Mouse (Mus musculus) megakaryocyte, adult 5-6 weeks (primary cell): ENCODE results near the gene Fyn. TPM values are rescaled to one million over a fixed set of nuclear protein-coding genes. Genes with fewer than 3 reads are reported as not detected.

Experiments used
- ATAC-seq: 2 replicates; pipeline ENCODE4 v1.8.0; 2016; ENCODE audit warnings: mild to moderate bottlenecking, inconsistent platforms; ENCODE audit not compliant: poor library complexity, severe bottlenecking
- total RNA-seq, 2 experiments: library from RNA; stranded (forward) in 1 of 2; stranded (reverse) in 1 of 2; fragments of 153-499, 151-499 nt in 1 of 2; fragments of 221-1000, 200-1000 nt in 1 of 2; gene quantifications; 2 replicates each; pipeline versions ENCODE4 v1.2.3 to v1.2.4; 2015 to 2017

The Fyn gene
- total RNA-seq, 2 experiments from 2014 or later: 19.5 to 28.9 TPM

DNA sequence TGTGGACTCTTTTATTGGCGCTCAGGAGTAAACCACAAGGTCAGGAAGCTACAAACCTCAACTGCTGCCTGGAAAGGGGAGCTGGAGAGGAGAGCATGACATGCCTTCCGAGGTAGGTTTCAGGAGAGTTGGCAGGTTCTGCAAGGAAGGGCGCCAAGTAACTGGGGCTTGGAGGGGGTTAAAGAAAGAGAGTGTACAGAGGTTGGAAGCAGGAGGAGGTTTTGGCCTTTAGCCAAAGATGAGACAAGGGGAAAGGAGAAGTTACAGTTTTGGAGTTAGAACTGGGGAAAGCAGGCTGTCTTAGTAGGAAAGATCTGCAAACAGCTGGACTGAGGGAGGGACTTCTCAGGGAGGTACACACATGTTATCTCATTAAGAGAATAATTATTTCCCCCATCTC is 227.2 kb downstream of the Fyn start:
- ATAC-seq: no peak

DNA sequence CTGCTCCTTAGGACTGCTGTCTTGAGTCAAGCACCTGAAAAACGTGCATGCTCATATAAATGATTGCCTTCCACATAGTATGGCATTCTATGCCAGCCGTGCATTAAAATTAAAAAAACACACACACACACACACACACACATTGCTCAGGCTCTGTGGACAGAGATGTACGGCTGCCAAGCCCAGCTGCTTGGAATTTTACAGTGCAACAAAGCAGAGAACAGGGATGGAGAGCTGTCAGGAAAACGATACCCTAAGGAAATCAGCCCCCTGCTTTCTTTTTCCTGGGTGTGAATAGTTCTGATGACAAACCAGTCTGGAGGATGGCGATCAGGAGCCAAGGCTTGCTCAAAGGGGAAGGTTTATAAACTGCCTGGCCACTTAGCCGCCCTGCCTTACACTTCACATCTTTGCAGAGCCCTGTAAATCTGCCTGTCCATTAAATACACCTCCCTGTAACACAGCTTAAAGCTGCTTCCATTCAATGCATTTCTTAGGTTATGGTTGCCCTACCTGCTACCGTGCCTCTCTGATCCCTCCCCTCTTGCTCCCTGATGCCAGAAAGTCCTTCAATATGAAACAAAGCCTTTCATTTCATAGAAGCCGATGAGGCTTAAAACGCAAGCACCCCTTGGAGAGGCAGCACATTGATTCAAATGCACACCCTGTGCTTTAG is 228.6 kb downstream of the Fyn start:
- ATAC-seq: no peak

DNA sequence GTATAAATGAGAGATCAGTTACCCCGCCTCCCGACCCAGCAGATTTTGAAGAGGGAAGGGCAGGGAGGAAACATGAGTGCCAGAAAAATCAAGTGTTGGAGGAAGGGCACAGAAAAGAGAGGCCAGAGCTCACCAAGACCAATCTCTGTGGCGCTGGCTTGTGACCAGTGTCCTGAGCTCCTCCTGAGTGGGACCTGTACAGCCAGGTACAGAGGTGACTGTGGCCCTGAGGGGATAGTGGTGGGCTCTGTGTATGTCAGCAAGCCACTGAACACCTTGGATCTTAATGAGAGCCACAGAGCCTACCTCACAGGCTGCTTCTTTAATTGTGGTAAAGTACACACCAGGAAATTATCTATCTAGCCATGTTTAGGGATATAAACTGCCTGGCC is 229.1 kb downstream of the Fyn start:
- no peak for ATAC-seq

DNA sequence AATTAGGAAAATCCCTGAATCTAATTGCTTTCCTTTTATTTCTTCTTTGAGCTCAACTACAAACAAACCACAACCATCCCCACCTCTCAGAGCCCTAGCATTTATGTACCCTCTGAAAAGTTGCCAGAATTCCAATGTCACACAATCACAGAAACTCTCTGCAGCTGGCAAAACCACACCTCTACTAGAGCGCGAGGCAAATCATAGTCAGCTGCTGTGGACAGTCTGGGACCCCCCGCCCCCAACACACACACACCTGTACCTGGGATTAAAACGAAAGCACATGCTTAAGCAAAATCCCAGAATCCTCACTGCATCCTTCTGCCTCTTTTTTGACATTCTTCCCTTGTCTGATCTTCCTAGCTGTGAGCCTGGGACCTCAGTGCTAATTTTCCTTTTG is 230.9 kb downstream of the Fyn start:
- ATAC-seq: no peak

DNA sequence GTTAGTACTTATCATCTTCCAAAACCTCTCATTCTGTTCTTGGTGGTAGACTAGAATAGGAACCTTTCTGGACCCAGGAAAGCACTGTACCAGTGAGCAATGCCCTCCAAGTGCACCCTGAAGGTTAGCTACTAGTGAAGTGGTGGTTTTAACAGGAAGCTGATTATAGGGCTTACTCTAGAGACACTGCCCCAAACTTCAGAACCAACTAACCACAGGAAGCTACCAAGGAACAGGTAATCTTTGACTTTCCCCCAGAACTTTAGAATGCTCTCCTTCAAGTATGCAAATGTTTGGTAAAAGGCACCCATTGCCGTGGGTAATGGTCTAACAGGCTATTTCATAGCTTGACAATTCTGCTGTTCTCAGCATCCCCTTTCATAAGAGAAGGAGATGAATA is 231.5 kb downstream of the Fyn start:
- peak; percentile 45; the same call in 1 of the 2 replicates for ATAC-seq

DNA sequence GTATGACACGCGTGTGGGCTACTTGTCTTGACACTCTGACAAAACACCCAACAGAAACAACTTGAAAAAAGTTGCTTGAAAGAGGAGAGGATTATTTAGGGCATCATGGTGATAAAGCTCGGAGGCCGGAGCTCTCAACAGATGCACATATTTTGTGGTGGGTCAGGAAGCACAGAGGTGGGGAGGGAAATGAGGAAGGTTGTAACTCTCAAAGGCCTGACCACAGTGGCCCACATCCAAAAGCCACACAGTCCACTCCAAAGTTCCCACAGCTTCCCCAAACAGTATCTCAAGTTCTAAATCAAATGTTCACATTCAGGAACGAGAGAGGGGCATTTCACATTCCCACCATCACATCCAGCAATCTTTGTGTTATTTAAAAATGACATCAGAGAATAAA is 232.4 kb downstream of the Fyn start:
- ATAC-seq: peak; percentile 69

DNA sequence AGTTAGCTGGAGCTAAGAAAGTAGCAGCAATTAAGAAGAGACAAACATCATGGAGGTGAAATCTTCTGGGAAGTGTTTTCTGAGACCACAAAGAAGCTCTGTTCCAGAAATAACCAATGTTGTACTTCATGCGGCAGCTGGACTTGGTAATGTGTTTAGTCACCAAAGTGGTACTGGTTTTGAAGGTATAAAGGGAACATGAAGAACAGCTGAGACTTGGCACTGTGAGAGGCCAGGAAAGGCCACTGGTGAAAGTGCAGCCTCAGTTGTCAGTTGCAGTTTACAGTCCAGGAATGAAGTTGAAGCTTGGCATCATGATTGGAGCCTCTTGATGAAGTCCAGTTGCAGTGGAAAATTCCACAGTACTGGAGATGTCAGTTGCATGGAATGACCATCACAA is 237.8 kb downstream of the Fyn start:
- ATAC-seq: no peak

DNA sequence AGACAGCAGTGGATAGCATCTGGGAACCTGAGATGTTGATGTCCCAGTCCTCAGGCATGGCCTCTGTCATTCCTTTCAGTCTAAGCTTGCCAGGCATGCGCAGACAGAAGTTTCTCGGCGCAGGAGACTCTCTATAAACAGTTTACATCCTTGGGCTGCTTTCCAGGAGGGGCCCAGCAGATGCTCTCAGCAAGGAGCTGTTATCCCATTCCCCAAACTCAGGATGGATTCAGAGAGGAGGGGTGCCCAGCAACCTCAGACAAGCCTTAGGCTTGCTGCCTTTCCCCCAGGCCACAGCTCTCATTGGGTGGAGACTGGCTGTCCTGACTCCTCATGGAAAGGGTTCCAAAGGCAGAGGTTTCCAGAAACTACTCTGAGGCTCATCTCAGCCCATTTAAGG is 242.6 kb downstream of the Fyn start:
- no peak for ATAC-seq

DNA sequence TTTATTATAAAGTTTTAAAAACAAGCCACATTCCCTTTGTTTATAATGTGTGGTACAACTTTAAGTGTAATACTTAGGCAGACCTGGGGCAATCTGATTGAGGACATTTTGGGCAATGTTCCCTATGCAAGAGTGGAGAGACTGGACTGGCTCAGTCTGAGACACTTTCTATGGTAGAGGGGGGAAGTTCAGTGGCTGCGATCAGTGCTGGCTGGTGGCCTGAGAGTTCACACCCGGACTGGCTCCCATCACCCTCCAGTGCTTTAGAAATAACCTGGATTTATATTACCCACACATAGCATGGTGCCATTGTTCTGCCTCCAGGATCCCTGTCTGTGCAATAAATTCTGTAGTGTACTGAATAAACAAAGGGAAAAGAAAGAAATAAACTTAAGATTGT is 243.5 kb downstream of the Fyn start:
- ATAC-seq: no peak

DNA sequence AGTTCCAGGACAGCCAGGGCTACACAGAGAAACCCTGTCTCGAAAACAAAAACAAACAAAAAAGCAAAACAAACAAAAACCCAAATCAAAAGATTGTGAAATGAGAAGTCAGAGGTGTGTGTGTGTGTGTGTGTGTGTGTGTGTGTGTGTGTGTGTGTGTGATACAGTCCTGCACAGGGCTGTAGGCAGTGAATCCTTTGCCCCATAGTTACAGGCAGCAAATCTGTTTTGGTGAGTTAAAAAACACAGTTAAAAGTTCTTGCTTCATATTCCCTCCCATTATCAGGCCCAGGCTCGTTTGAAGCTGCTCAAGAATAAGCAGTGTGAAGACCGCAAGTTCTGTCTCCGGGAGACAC is 244.0 kb downstream of the Fyn start, which contains the start of gene Traf3ip2:
Gene Traf3ip2, plus strand, starts transcription at position 302 of the 356 bp plus-strand sequence.
- no peak for ATAC-seq

DNA sequence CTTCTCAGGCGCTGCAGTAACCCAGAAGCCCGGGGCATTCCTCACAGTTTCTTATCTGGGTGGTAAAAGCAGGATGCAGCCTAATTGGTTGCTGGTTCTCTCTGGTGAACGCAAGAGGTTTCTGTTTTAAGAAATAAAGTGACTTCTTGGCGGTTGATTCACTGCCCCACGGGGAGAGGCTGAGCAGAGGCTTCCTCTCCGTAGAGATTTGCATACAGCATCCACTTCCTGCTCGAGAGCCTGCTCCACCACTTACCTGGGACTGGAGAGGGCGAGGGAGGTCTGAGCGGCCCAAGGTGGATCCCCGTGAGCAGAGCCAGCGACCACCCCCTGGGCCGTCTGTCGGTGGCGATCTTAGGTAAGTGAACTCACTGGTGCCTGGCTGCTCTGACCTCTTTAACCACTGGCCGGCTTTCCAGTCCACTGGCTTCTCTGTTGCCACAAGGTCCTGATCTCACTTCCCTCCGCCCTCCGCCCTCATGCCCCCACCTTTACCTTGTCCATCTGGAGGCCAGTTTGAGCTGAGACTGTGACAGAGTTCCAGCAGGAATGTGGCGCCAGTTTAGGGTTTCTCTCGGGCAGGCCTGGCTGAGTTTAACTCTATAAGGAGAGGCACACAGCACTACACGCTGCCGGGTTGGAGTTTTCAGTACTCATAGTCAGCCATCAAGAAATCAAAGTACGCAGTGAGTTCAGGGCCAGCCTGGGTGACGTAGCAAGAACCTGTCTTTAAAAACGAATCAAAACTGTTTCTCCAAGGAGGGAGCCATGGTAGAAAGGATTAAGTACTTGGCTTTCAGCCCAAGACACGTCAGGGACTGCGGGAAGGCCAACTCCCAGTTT is 244.6 kb downstream of the Fyn start:
- ATAC-seq: peak; percentile 91

DNA sequence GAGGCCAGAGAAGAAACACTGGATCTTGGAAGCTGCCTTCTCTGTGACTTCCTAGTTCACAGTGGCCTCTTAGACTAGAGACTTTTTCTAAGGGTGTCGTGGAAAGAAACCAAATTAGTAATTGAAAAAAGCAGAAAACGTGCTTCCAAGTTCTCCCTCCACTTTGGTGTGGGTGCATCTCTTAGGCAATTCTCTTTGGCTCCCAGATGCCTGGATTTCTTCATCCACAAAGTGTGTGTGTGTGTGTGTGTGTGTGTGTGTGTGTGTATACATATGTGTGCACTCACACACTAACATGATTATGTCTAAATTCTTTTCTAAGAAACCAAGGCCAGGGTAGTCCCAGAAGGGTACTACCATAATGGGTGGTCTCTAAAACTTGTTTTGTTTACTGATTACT is 245.3 kb downstream of the Fyn start:
- ATAC-seq: no peak

DNA sequence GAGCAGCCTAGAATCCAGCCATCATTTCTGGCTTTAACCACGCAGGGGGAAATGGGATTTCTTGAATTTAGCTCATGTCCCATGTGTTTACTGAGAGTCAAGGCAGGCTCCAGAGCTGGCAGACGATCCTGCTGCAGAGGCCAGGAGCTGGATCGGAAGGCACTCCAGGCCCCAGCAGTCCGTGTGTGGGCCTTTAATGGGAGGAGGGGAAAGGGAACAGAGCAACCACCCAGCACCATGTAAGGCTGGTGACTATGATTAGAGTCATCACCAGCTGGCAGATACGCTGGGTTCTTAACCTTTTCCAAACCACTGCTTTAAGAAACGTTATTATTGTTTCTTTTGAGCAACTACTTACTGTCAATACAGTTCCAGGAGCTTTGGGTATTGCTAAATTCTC is 246.0 kb downstream of the Fyn start:
- no peak for ATAC-seq

Other genes starting within 250 kb of the Fyn start
- 0.57 and 1.9 TPM in 2 replicates for gene Fam229b, start 234.9 kb upstream of the Fyn start, total RNA-seq (2015)
- not detected in 2 replicates for gene Fam229b, start 234.9 kb upstream of the Fyn start, total RNA-seq (2017)
- gene Tube1, start 234.9 kb upstream of the Fyn start, total RNA-seq (2015): 10.5 and 12.4 TPM in 2 replicates
- gene Tube1, start 234.9 kb upstream of the Fyn start, total RNA-seq (2017): 9.8 and 13.9 TPM in 2 replicates
- gene Ccn6, start 205.1 kb upstream of the Fyn start, total RNA-seq (2015): not detected in 2 replicates
- not detected in 2 replicates for gene Ccn6, start 205.1 kb upstream of the Fyn start, total RNA-seq (2017)
- 8.8 and 12.3 TPM in 2 replicates for gene Traf3ip2, start 244.1 kb downstream of the Fyn start, total RNA-seq (2015)
- gene Traf3ip2, start 244.1 kb downstream of the Fyn start, total RNA-seq (2017): 1.7 and 2.9 TPM in 2 replicates